Mouse (Mus musculus): Measurements from ENCODE around the gene Rffl.

Rffl gene

GRCm38 (mm10) chr11:82871031-82871446 lies at the start of gene Rffl:
Gene Rffl, minus strand, starts transcription at chr11:82871210.
- peak; percentile 94 for DNase-seq (ENCODE audit: inconsistent ontology term)

- no peak for DNase-seq (ENCODE audit: inconsistent ontology term)
Observed at GRCm38 (mm10) chr11:82920768-82921167, 49.8 kb upstream of the Rffl start.

GRCm38 (mm10) chr11:82914711-82915352 lies 43.8 kb upstream of the Rffl start:
- DNase-seq (ENCODE audit: inconsistent ontology term): peak; percentile 61

GRCm38 (mm10) chr11:82910679-82911389 lies 39.8 kb upstream of the Rffl start:
- DNase-seq (ENCODE audit: inconsistent ontology term): no peak

- DNase-seq (ENCODE audit: inconsistent ontology term): no peak
Observed at GRCm38 (mm10) chr11:82910250-82910649, 39.2 kb upstream of the Rffl start, which contains the start of gene Unc45b. Gene Unc45b, plus strand, starts transcription at chr11:82910550.

GRCm38 (mm10) chr11:82908608-82908989 lies 37.6 kb upstream of the Rffl start:
- DNase-seq (ENCODE audit: inconsistent ontology term): no peak

GRCm38 (mm10) chr11:82907651-82908607 lies 36.9 kb upstream of the Rffl start, which contains the start of gene Nle1:
Gene Nle1, minus strand, starts transcription at chr11:82908411.
- peak; percentile 86 for DNase-seq (ENCODE audit: inconsistent ontology term)

- no peak for DNase-seq (ENCODE audit: inconsistent ontology term)
Observed at GRCm38 (mm10) chr11:82905816-82906215, 34.8 kb upstream of the Rffl start.

- no peak for DNase-seq (ENCODE audit: inconsistent ontology term)
Observed at GRCm38 (mm10) chr11:82904952-82905351, 33.9 kb upstream of the Rffl start.

- DNase-seq (ENCODE audit: inconsistent ontology term): no peak
Observed at GRCm38 (mm10) chr11:82901606-82902310, 30.7 kb upstream of the Rffl start.

- DNase-seq (ENCODE audit: inconsistent ontology term): no peak
Observed at GRCm38 (mm10) chr11:82899720-82900119, 28.7 kb upstream of the Rffl start.

- no peak for DNase-seq (ENCODE audit: inconsistent ontology term)
Observed at GRCm38 (mm10) chr11:82897478-82897877, 26.5 kb upstream of the Rffl start.

GRCm38 (mm10) chr11:82891936-82892335 lies 20.9 kb upstream of the Rffl start, which contains the start of gene Fndc8:
Gene Fndc8, plus strand, starts transcription at chr11:82892124.
- DNase-seq (ENCODE audit: inconsistent ontology term): no peak

GRCm38 (mm10) chr11:82890342-82890762 lies 19.3 kb upstream of the Rffl start, which contains the start of gene Rad51d:
Gene Rad51d, minus strand, starts transcription at chr11:82890614.
- peak; percentile 97 for DNase-seq (ENCODE audit: inconsistent ontology term)

- DNase-seq (ENCODE audit: inconsistent ontology term): peak; percentile 25
Observed at GRCm38 (mm10) chr11:82889524-82890341, 18.7 kb upstream of the Rffl start.

- DNase-seq (ENCODE audit: inconsistent ontology term): peak; percentile 68
Observed at GRCm38 (mm10) chr11:82888491-82888946, 17.5 kb upstream of the Rffl start.

GRCm38 (mm10) chr11:82886559-82886958 lies 15.5 kb upstream of the Rffl start:
- DNase-seq (ENCODE audit: inconsistent ontology term): no peak

GRCm38 (mm10) chr11:82883180-82883579 lies 12.2 kb upstream of the Rffl start:
- no peak for DNase-seq (ENCODE audit: inconsistent ontology term)

- DNase-seq (ENCODE audit: inconsistent ontology term): no peak
Observed at GRCm38 (mm10) chr11:82877726-82878344, 6.8 kb upstream of the Rffl start.

GRCm38 (mm10) chr11:82875631-82876030 lies 4.6 kb upstream of the Rffl start:
- no peak for DNase-seq (ENCODE audit: inconsistent ontology term)
